Mouse (Mus musculus): Measurements from ENCODE around the gene Glyctk.

DNA sequence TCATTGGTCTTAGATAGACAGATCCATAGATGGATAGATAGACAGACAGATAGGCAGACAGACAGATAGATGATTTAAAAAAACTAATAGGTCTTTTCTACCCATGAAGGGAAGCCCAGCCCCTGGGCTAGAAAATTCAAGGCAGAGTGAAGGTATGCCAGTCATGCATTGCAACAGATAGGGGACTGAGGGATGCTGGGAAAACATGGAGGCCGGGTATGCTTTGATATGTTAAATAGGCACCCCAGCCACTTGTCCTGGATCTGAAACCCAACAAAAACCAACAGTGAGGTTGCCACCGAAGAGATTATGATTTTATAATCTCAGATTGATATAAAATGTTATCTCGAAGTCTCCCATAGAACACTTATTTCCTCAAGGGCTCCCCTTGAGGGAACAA, 9.3 kb upstream of the Glyctk start:
- no peak for TF ChIP-seq EP300 (IDR thresholded peaks at IDR 0.05; ENCODE audit: low read depth)
- no peak for TF ChIP-seq CTCF (IDR thresholded peaks at IDR 0.05; ENCODE audit: low read depth)
